Mouse (Mus musculus): ENCODE data around the gene Ltbp4. TPM values are rescaled to one million over a fixed set of nuclear protein-coding genes. Genes with fewer than 3 reads are reported as not detected.
A peak's percentile ranks its signal among the peaks of the same experiment; 100 is the strongest.

The Ltbp4 gene
- total and polyA plus RNA-seq, 2 experiments from 2014 or later, result 13.6 to 44.3 TPM

- H3K9me3 ChIP-seq (ENCODE audit: low read length), result no peaks in the 10 kb centered on the region
- 8% methylated on average over 8 of the region's 8 CpGs for WGBS
- no peak overlapping the region for H3K9ac ChIP-seq (replicated peaks; ENCODE audit: low read length, poor library complexity, severe bottlenecking)
- H3K4me2 ChIP-seq (ENCODE audit: low read depth, low read length, poor library complexity, severe bottlenecking), result no peak overlapping the region; the same call in 1 of the 2 replicates
- no peak overlapping the region for H3K4me3 ChIP-seq (ENCODE audit: low read depth, low read length)
- ATAC-seq (ENCODE audit: low FRiP score) (no peak), DNase-seq (ENCODE audit: low spot score) (no peak)
- no peak overlapping the region for H3K27ac ChIP-seq (ENCODE audit: low read depth, low read length)
- peaks cover 82% of the 10 kb centered on the region for H3K27me3 ChIP-seq (ENCODE audit: insufficient read depth, low read length)
- H3K36me3 ChIP-seq (ENCODE audit: insufficient read depth, low read length), result no peaks in the 10 kb centered on the region
- peaks cover 11% of the 10 kb centered on the region; the same call in 1 of the 2 replicates for H3K4me1 ChIP-seq (ENCODE audit: insufficient read depth, low read length)
- no peak for TF ChIP-seq CTCF (IDR thresholded peaks at IDR 0.05)
Measured at GRCm38 (mm10) chr7:27331854-27332253, 5.6 kb downstream of the Ltbp4 start.

GRCm38 (mm10) chr7:27331541-27331851 is 6.0 kb downstream of the Ltbp4 start:
- Histone ChIP-seq H3K36me3 (ENCODE audit: insufficient read depth, low read length) (no peaks in the 10 kb centered on the region), H3K9ac (replicated peaks; ENCODE audit: low read length, poor library complexity, severe bottlenecking) (no peak overlapping the region), H3K4me3 (ENCODE audit: low read depth, low read length) (no peak overlapping the region), H3K27me3 (ENCODE audit: insufficient read depth, low read length) (peaks cover 82% of the 10 kb centered on the region), H3K27ac (ENCODE audit: low read depth, low read length) (no peak overlapping the region), H3K4me1 (ENCODE audit: insufficient read depth, low read length) (peaks cover 9% of the 10 kb centered on the region; the same call in 1 of the 2 replicates), H3K4me2 (ENCODE audit: low read depth, low read length, poor library complexity, severe bottlenecking) (no peak overlapping the region), H3K9me3 (ENCODE audit: low read length) (no peaks in the 10 kb centered on the region)
- WGBS, result 6% methylated on average over 8 of the region's 8 CpGs
- ATAC-seq (ENCODE audit: low FRiP score) (no peak), DNase-seq (ENCODE audit: low spot score) (no peak)
- no peak for TF ChIP-seq CTCF (IDR thresholded peaks at IDR 0.05)

GRCm38 (mm10) chr7:27330709-27331540 is 6.6 kb downstream of the Ltbp4 start:
- peak overlapping the region; percentile 30 for H3K4me3 ChIP-seq (ENCODE audit: low read depth, low read length)
- no peak overlapping the region for H3K9ac ChIP-seq (replicated peaks; ENCODE audit: low read length, poor library complexity, severe bottlenecking)
- H3K27me3 ChIP-seq (ENCODE audit: insufficient read depth, low read length), result peaks cover 85% of the 10 kb centered on the region
- H3K27ac ChIP-seq (ENCODE audit: low read depth, low read length), result no peak overlapping the region
- TF ChIP-seq CTCF (IDR thresholded peaks at IDR 0.05), result no peak
- no peaks in the 10 kb centered on the region for H3K36me3 ChIP-seq (ENCODE audit: insufficient read depth, low read length)
- H3K9me3 ChIP-seq (ENCODE audit: low read length), result no peaks in the 10 kb centered on the region
- ATAC-seq (ENCODE audit: low FRiP score) (no peak), DNase-seq (ENCODE audit: low spot score) (peak; percentile 41)
- H3K4me1 ChIP-seq (ENCODE audit: insufficient read depth, low read length), result peaks cover 5% of the 10 kb centered on the region; the same call in 1 of the 2 replicates
- H3K4me2 ChIP-seq (ENCODE audit: low read depth, low read length, poor library complexity, severe bottlenecking), result peak overlapping the region; percentile 52
- under 1% methylated on average over 39 of the region's 39 CpGs for WGBS

- no peak overlapping the region for H3K4me3 ChIP-seq (ENCODE audit: low read depth, low read length)
- no peak for ATAC-seq (ENCODE audit: low FRiP score)
- no peak overlapping the region; the same call in 1 of the 2 replicates for H3K4me2 ChIP-seq (ENCODE audit: low read depth, low read length, poor library complexity, severe bottlenecking)
Measured at GRCm38 (mm10) chr7:27329981-27330380, 7.5 kb downstream of the Ltbp4 start.

GRCm38 (mm10) chr7:27329326-27329947 is 8.1 kb downstream of the Ltbp4 start:
- no peak for ATAC-seq (ENCODE audit: low FRiP score)
- peak; percentile 69 for TF ChIP-seq CTCF (IDR thresholded peaks at IDR 0.05)

More at GRCm38 (mm10) chr7:27329981-27330380, 7.5 kb downstream of the Ltbp4 start:
- Histone ChIP-seq H3K4me1 (ENCODE audit: insufficient read depth, low read length) (peaks cover 5% of the 10 kb centered on the region; the same call in 1 of the 2 replicates), H3K27me3 (ENCODE audit: insufficient read depth, low read length) (peaks cover 80% of the 10 kb centered on the region), H3K36me3 (ENCODE audit: insufficient read depth, low read length) (no peaks in the 10 kb centered on the region), H3K9ac (replicated peaks; ENCODE audit: low read length, poor library complexity, severe bottlenecking) (no peak overlapping the region), H3K27ac (ENCODE audit: low read depth, low read length) (no peak overlapping the region), H3K9me3 (ENCODE audit: low read length) (no peaks in the 10 kb centered on the region)
- TF ChIP-seq CTCF (IDR thresholded peaks at IDR 0.05), result no peak
- WGBS, result 30% methylated on average over 17 of the region's 17 CpGs
- no peak for DNase-seq (ENCODE audit: low spot score)

GRCm38 (mm10) chr7:27328648-27329047 is 8.8 kb downstream of the Ltbp4 start:
- Histone ChIP-seq H3K4me2 (ENCODE audit: low read depth, low read length, poor library complexity, severe bottlenecking) (no peak overlapping the region), H3K27me3 (ENCODE audit: insufficient read depth, low read length) (peaks cover 71% of the 10 kb centered on the region), H3K9me3 (ENCODE audit: low read length) (no peaks in the 10 kb centered on the region), H3K27ac (ENCODE audit: low read depth, low read length) (no peak overlapping the region), H3K4me3 (ENCODE audit: low read depth, low read length) (no peak overlapping the region), H3K36me3 (ENCODE audit: insufficient read depth, low read length) (no peaks in the 10 kb centered on the region), H3K9ac (replicated peaks; ENCODE audit: low read length, poor library complexity, severe bottlenecking) (no peak overlapping the region), H3K4me1 (ENCODE audit: insufficient read depth, low read length) (peaks cover 4% of the 10 kb centered on the region; the same call in 1 of the 2 replicates)
- 47% methylated on average over 16 of the region's 16 CpGs for WGBS
- ATAC-seq (ENCODE audit: low FRiP score) (no peak), DNase-seq (ENCODE audit: low spot score) (no peak)
- no peak for TF ChIP-seq CTCF (IDR thresholded peaks at IDR 0.05)

More at GRCm38 (mm10) chr7:27329326-27329947, 8.1 kb downstream of the Ltbp4 start:
- H3K27me3 ChIP-seq (ENCODE audit: insufficient read depth, low read length), result peaks cover 78% of the 10 kb centered on the region
- H3K9ac ChIP-seq (replicated peaks; ENCODE audit: low read length, poor library complexity, severe bottlenecking), result no peak overlapping the region
- H3K4me3 ChIP-seq (ENCODE audit: low read depth, low read length), result peak overlapping the region; percentile 1; the same call in 1 of the 2 replicates
- H3K9me3 ChIP-seq (ENCODE audit: low read length), result no peaks in the 10 kb centered on the region
- peaks cover 5% of the 10 kb centered on the region; the same call in 1 of the 2 replicates for H3K4me1 ChIP-seq (ENCODE audit: insufficient read depth, low read length)
- 9% methylated on average over 45 of the region's 45 CpGs for WGBS
- H3K27ac ChIP-seq (ENCODE audit: low read depth, low read length), result no peak overlapping the region
- no peaks in the 10 kb centered on the region for H3K36me3 ChIP-seq (ENCODE audit: insufficient read depth, low read length)
- H3K4me2 ChIP-seq (ENCODE audit: low read depth, low read length, poor library complexity, severe bottlenecking), result peak overlapping the region; percentile 35
- DNase-seq (ENCODE audit: low spot score), result peak; percentile 78

All from midbrain, postnatal 0 days (tissue).